Mouse (Mus musculus) limb, embryonic 14.5 days (tissue): ENCODE data around the gene Atg7. TPM values are rescaled to one million over a fixed set of nuclear protein-coding genes. Genes with fewer than 3 reads are reported as not detected.

Experiments
- ATAC-seq: fragments of 200-750 bp; cut with Nextera tagmentation; 2 replicates; pipeline ENCODE4 v1.8.0; 2017; ENCODE audit warnings: low read depth, moderate number of reproducible peaks, moderate TSS enrichment; ENCODE audit not compliant: low FRiP score
- DNase-seq: peaks from one replicate; pipeline ENCODE4 v3.0.0-alpha.2; 2015; ENCODE audit warnings: low spot score
- H3K27ac ChIP-seq: fragments of 300-500 bp; sonication (generic); replicated peaks from 2 replicates; pipeline ENCODE4 v1.5.1; 2014; ENCODE audit warnings: low read depth, mild to moderate bottlenecking, low read length, moderate library complexity, mixed read lengths
- H3K27me3 ChIP-seq: fragments of 300-500 bp; sonication (generic); 2 replicates; pipeline ENCODE4 v1.6.1; 2014; ENCODE audit warnings: low read length, mixed read lengths; ENCODE audit not compliant: control insufficient read depth, insufficient read depth
- H3K36me3 ChIP-seq: fragments of 300-500 bp; sonication (generic); 2 replicates; pipeline ENCODE4 v1.6.1; 2014; ENCODE audit warnings: mild to moderate bottlenecking, low read length, moderate library complexity, mixed read lengths; ENCODE audit not compliant: control insufficient read depth, insufficient read depth
- H3K4me1 ChIP-seq: fragments of 300-500 bp; sonication (generic); 2 replicates; pipeline ENCODE4 v1.6.1; 2014; ENCODE audit warnings: antibody characterized with exemption, low read length, mixed read lengths; ENCODE audit not compliant: control insufficient read depth, insufficient read depth
- H3K4me2 ChIP-seq: fragments of 300-500 bp; sonication (generic); replicated peaks from 2 replicates; pipeline ENCODE4 v1.6.1; 2014; ENCODE audit warnings: low read depth, mild to moderate bottlenecking, low read length, moderate library complexity; ENCODE audit not compliant: severe bottlenecking
- H3K4me3 ChIP-seq: fragments of 300-500 bp; sonication (generic); replicated peaks from 2 replicates; pipeline ENCODE4 v1.5.1; 2014; ENCODE audit warnings: low read length
- H3K9ac ChIP-seq: fragments of 300-500 bp; sonication (generic); 2 replicates; pipeline ENCODE4 v1.6.1; 2014; ENCODE audit warnings: mild to moderate bottlenecking, low read depth, low read length, moderate library complexity; ENCODE audit not compliant: severe bottlenecking
- H3K9me3 ChIP-seq: fragments of 300-500 bp; sonication (generic); 2 replicates; pipeline ENCODE4 v1.6.1; 2016; ENCODE audit warnings: low read length; ENCODE audit not compliant: control insufficient read depth
- POLR2A ChIP-seq: fragments of 200-500 bp; IDR thresholded peaks from 2 replicates; pipeline ENCODE4 v1.8.0; 2012; ENCODE audit warnings: inconsistent platforms, mild to moderate bottlenecking, moderate library complexity, borderline replicate concordance; ENCODE audit not compliant: insufficient read depth, insufficient read length; ENCODE audit errors: extremely low read depth
- WGBS: fragments of 180-500 bp; shearing (Covaris S2); extraction: QIAGEN DNeasy Blood & Tissue Kit; methylation state at CpG from one replicate; pipeline ENCODE4 v1.1.7; 2014; 5-methylcytosine and 5-hydroxymethylcytosine counted together
- polyA plus RNA-seq, 2 experiments: library from polyadenylated mRNA; depleted of rRNA in 1 of 2; stranded (reverse) in 1 of 2; unstranded in 1 of 2; fragments of >200 nt; fragmentation: Nextera tagmentation in 1 of 2; extraction: Ambion mirVana in 1 of 2; gene quantifications; 2 replicates each; pipeline versions ENCODE4 v1.2.1 to v1.2.3; 2012 to 2014

Gene Atg7
- polyA plus RNA-seq, 2 experiments, result 11.6 to 19.2 TPM

DNA sequence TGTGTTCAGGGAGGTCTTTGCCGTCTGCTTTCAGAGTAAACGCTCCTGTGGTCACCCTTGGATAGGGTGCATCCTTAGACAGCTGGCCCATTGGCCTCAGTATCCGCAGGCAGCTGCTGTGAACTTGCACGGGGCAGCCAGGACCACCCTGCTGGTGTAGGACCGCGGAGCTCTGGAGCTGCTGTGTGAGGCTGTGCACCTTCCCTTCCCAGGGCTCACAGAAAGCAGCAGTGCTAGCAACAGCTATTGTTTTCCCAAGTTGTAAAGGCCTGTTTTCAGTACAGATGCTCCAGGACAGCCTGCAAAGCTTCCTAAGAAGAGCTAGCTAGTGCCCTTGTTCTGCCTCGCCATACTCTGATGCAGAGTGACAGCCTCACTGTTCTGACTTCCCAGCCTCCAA is 208.8 kb downstream of the Atg7 start:
- no peak for DNase-seq
- Histone ChIP-seq H3K9ac (no peak overlapping the region), H3K4me3 (no peak overlapping the region), H3K4me1 (peaks cover 28% of the 10 kb centered on the region), H3K36me3 (no peaks in the 10 kb centered on the region), H3K27me3 (no peaks in the 10 kb centered on the region), H3K9me3 (no peaks in the 10 kb centered on the region), H3K27ac (no peak overlapping the region), H3K4me2 (no peak overlapping the region)
- 41% methylated on average over 7 of the region's 7 CpGs for WGBS
- no peak for ATAC-seq
- TF ChIP-seq POLR2A, result no peak

DNA sequence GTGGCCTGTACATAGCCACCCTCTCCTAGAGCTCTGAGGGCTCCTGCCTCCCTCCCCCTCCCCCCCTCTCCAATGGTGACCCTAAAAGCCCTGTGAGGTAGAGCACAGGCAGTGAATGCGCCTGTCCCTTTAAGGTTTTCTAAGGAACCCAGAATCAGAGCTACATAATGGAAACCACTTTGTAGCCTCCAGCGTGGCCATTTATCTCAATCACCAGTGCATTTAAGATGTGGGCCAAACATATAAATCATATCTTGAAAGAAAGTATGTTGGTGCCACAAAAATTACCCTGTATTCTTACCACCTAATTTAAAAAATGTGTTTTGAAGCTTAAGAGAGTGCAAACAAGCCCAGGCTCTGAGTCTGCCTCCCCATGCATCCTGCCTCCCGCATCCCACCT is 209.8 kb downstream of the Atg7 start:
- WGBS, result 14% methylated on average over 3 of the region's 3 CpGs
- DNase-seq (no peak), ATAC-seq (no peak)
- no peaks in the 10 kb centered on the region for H3K36me3 ChIP-seq
- no peaks in the 10 kb centered on the region for H3K9me3 ChIP-seq
- H3K9ac ChIP-seq, result no peak overlapping the region
- peaks cover 28% of the 10 kb centered on the region for H3K4me1 ChIP-seq
- no peak overlapping the region for H3K27ac ChIP-seq
- H3K27me3 ChIP-seq, result no peaks in the 10 kb centered on the region
- no peak overlapping the region for H3K4me3 ChIP-seq
- no peak for TF ChIP-seq POLR2A
- H3K4me2 ChIP-seq, result no peak overlapping the region

DNA sequence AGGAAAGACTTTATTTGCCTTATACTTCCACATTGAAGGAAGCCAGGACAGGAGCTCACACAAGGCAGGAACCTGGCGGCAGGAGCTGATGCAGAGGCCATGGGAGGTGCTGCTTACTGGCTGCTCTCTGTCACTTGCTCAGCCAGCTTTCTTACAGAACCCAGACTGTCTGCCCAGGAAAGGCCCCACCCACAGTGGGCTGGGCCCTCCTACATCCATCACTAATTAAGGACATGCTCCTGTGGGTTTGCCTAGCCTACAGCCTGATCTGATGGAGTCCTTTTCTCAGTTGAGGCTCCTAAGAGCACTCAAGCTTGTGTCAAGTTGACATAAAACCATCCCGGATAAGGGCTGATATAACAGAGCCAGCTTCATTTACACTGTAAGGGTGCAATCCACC is 211.5 kb downstream of the Atg7 start:
- H3K4me2 ChIP-seq, result no peak overlapping the region
- peaks cover 11% of the 10 kb centered on the region for H3K36me3 ChIP-seq
- 48% methylated on average over 2 of the region's 2 CpGs for WGBS
- H3K4me3 ChIP-seq, result no peak overlapping the region
- no peak for TF ChIP-seq POLR2A
- H3K9ac ChIP-seq, result no peak overlapping the region
- DNase-seq, result no peak
- no peak for ATAC-seq
- H3K27me3 ChIP-seq, result no peaks in the 10 kb centered on the region
- H3K9me3 ChIP-seq, result no peaks in the 10 kb centered on the region
- peaks cover 17% of the 10 kb centered on the region for H3K4me1 ChIP-seq
- no peak overlapping the region for H3K27ac ChIP-seq

DNA sequence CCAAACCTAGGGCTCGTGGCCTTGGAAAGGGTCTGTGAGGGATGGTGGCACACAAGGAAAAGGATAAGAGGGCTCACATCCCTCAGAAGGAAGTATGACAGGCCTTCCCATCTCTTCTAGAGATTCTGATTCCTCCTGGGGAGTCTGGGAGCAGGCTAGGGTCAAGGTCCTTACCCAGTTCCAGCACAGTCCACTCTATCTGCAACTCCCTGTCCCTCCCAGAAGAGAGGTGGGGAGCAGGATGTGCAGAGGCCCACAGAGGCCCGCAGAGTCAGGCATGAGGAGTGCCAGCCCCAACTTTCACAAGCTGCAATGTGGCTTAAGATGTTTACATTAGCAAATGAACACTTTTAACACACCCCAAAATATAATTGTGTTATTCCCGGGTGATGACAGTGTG is 212.7 kb downstream of the Atg7 start:
- Histone ChIP-seq H3K9me3 (no peaks in the 10 kb centered on the region), H3K36me3 (peaks cover 20% of the 10 kb centered on the region), H3K4me2 (no peak overlapping the region), H3K27ac (no peak overlapping the region), H3K27me3 (no peaks in the 10 kb centered on the region), H3K9ac (no peak overlapping the region), H3K4me3 (no peak overlapping the region), H3K4me1 (peaks cover 17% of the 10 kb centered on the region)
- WGBS, result 62% methylated on average over 3 of the region's 3 CpGs
- no peak for ATAC-seq
- no peak for TF ChIP-seq POLR2A
- DNase-seq, result no peak

DNA sequence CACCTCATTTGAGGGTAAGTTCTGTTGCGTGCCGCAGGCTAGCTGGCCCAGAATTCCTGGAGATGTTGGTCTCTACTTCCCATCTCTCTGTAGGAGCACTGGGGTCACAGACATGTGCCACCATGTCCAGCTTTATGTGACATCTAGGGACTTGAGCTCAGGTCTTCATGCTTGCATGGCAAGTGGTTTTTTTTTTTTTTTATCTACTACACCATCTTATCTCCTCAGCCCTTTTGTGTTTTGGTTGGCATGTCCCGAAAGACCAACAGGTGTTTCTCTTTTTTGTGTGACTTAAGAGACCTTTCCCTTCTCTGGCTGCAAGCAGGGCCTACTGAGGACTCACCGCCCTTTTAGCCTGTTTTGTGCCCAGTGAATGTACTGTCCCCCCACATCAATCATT is 213.6 kb downstream of the Atg7 start:
- H3K4me1 ChIP-seq, result peaks cover 13% of the 10 kb centered on the region
- no peak overlapping the region for H3K4me3 ChIP-seq
- peaks cover 29% of the 10 kb centered on the region for H3K36me3 ChIP-seq
- 66% methylated on average over 4 of the region's 4 CpGs for WGBS
- H3K9me3 ChIP-seq, result no peaks in the 10 kb centered on the region
- no peak for ATAC-seq
- H3K4me2 ChIP-seq, result no peak overlapping the region
- H3K27ac ChIP-seq, result no peak overlapping the region; the same call in 1 of the 2 replicates
- no peak for DNase-seq
- H3K9ac ChIP-seq, result no peak overlapping the region
- TF ChIP-seq POLR2A, result no peak
- H3K27me3 ChIP-seq, result no peaks in the 10 kb centered on the region
